Mouse (Mus musculus): Measurements from ENCODE around the gene Crk.
"Not testable (repeated sequence)": the region's sequence is repeated elsewhere in the genome, so short reads cannot be mapped to it uniquely, and the experiment has no call there.

Gene Crk

GRCm38 (mm10) chr11:75684462-75684861 lies 5.4 kb downstream of the Crk start:
- DNase-seq (ENCODE audit: low read depth, low spot score): no peak

DNA sequence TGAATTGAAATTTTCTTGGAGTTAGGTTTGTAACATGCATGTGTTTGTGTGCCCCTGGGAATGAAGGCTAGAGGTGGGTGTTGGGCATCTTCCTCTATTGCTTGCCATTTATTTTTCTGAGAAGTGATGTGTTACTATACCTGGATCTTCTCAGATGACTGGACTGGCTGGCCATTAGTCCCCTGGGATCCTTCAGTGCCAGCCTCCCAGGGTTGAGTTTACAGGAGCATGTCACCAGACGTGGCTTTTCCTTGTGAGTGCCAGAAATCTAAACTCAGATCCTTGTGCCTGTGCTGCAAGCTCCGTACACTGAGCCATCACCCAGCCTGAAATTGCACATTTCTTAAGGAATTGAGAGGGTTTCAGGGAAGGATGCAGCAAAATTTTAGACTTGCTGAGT lies 5.9 kb downstream of the Crk start:
- DNase-seq (ENCODE audit: low read depth, low spot score): no peak

DNA sequence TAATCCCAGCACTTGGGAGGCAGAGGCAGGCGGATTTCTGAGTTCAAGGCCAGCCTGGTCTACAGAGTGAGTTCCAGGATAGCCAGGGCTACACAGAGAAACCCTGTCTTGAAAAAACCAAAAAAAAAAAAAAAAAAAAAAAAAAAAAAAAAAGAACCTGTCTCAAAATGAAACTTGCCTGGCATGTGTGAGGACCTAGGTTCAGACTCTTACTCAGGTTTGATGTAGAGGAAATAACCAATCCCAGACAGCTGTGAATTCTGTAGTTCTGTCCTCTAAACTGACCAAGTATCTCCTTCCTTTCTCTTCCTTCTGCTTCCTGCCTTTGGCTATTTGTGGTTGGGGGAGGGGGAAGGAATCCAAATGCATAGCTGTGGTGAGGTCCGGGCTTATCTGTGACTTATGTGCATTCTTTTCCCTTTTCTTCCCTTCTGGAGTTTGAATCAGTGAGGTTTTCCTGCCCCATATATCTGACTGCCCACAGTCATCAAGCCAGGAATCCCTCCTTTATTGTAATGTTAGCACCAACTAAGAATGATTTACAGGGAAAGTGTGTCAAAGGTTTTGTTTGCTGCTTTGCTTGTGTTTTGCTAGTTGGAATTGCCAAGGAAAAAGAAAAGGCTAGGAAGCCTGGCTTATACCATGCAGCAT lies 8.4 kb downstream of the Crk start:
- no peak for DNase-seq (ENCODE audit: low read depth, low spot score)

DNA sequence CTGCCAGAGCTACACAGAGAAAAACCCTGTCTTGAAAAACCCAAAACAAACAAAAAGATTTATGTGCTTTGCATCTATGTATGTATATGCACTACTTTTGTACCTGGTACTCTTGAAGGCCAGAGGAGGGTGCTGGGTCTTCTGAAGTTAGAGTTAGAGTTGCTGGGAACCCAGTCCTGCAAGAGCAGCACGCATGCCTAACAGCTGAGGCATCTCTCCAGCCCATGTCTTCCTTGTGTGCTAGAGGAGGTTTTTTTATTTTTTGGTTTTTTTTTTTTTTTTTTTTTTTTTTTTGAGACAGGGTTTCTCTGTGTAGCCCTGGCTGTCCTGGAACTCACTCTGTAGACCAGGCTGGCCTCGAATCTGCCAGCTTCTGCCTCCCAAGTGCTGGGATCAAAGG lies 9.1 kb downstream of the Crk start:
- no peak for DNase-seq (ENCODE audit: low read depth, low spot score)

DNA sequence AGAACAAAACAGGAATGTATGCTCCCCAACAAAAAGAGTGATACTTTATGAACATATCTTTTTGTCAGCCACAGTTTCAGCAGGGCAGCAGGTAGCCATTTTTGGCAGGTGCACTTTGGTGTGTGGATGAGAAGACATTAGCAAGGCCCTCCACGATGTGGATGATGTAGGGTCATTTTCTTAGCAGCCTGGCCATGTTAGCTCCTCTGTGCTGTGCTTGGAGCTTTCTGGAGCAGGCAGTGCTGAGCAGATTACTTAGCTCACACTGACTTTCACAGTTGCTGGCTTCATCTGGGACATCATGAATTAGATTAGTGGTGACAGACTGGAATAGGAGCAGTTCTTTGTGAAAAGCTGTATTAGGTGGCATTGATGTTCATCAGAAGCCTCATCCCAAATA lies 10.9 kb downstream of the Crk start:
- no peak for DNase-seq (ENCODE audit: low read depth, low spot score)

- DNase-seq (ENCODE audit: low read depth, low spot score): no peak
Observed at GRCm38 (mm10) chr11:75691047-75691446, 12.0 kb downstream of the Crk start.

DNA sequence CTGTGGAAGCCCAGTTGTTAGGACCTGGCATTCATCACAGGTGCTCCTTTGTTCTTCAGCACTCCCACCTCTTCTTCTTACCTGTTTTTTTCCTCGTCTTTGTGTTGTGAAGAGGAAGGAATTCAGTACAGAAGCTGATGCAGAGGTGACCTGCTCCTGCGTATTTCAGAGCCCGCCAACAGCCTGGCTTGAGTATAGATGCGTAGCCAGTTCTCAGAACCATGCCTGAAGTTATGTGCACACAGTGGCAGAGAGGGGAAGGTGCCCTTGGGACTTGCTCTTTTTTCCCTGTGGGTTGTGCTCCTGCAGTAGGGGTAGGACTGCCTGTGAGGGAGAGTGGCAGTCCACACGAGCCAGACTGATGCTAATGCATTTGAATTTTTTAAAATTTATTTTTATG lies 14.5 kb downstream of the Crk start:
- no peak for DNase-seq (ENCODE audit: low read depth, low spot score)

GRCm38 (mm10) chr11:75697464-75697863 lies 18.4 kb downstream of the Crk start:
- not testable (repeated sequence) for DNase-seq (ENCODE audit: low read depth, low spot score)

DNA sequence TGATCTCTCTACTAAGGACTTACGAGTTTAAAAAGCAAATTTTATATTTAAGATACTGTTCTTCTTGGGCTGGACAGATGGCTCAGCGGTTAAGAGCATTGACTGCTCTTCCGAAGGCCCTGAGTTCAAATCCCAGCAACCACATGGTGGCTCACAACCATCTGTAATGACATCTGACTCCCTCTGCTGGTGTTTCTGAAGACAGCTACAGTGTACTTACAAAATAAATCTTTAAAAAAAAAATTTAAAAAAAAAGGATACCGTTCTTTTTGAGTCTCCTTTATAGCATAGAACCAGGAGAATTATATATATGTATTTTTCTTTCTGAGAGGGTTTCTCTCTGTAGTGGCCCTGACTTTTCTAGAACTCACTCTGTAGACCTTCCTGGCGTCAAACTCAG lies 21.5 kb downstream of the Crk start:
- DNase-seq (ENCODE audit: low read depth, low spot score): no peak

DNA sequence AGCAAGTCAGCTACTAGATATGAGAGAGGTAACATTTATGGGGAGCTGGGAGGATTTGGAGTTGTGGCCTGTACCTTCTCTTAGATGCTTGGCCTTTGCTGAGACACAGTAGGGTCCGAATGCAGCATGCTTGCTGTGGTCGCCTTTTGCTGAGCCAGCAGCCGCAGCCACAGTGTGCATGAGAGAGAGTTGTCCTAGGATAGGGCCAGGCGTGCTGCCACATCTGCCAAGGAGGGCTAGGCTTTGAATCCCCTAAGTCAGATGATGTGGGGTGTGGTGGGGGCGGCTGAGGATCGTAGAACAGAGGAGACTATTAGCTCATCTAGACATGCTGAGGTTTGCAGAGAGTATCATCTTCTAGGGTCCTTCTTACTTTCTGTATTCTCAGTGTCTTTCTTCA lies 23.7 kb downstream of the Crk start:
- DNase-seq (ENCODE audit: low read depth, low spot score): no peak

- DNase-seq (ENCODE audit: low read depth, low spot score): no peak
Observed at GRCm38 (mm10) chr11:75703748-75704147, 24.7 kb downstream of the Crk start.

DNA sequence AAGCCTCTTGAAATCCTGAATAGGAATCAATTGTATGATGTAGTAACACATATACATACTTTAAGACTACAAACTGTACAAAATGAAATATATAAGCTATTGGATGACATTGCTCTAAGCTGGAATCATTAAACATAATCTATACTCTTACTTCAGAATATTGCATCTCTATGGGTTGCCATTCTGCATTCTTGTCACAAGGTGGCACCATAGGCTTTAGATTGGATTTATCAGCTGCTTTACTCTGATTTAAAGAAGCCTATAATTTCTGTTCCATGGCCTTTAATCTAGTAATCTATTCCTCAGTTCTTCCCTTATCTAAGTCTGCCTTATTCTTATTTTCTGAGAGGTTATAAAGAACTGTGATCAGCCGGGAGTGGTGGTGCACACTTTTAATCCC lies 34.9 kb downstream of the Crk start:
- no peak for DNase-seq (ENCODE audit: low read depth, low spot score)

DNA sequence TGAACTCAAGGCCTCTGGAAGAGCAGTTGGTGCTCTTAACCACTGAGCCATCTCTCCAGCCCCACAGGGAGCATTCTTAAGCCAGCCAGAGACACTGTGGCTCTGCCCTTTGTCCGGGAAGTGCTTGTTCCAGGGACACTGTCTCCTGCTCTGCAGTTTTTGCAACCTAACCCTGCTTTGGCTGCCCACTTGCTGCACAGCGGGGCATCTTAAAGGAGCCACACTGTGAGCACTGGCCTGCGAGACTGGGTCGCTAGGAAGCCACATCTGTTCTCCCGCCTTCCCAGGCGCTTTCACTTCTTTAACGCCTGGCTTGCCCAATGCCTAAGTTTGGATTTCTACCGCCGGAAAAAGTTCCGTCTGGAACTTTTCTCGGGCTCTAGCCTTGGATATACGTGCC lies 36.5 kb downstream of the Crk start:
- no peak for DNase-seq (ENCODE audit: low read depth, low spot score)

DNA sequence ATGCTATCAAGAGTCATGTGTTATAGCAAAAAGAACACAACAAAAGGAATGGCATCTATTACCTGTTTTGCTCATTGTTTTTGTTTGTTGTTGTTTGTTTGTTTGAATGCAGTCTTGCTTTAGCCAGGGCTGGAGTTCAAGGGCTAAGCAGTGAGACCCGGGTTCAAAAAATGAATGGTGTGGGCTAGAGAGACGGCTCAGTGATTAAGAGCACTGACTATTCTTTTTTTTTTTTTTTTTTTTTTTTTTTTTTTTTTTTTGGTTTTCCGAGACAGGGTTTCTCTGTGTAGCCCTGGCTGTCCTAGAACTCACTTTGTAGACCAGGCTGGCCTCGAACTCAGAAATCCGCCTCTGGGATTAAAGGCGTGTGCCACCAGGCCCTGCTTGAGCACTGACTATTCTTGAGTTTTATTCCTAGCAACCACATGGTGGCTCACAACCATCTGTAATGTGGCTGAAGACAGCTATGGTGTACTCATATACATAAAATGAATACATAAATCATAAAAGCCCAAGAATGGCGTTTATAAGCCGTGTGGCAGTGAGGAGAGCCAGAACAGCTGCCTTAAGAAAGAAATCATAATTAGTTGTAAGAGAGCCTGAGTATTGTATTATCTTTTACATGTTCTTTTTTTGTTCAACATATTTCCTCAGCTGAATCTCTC lies 37.7 kb downstream of the Crk start:
- no peak for DNase-seq (ENCODE audit: low read depth, low spot score)

DNA sequence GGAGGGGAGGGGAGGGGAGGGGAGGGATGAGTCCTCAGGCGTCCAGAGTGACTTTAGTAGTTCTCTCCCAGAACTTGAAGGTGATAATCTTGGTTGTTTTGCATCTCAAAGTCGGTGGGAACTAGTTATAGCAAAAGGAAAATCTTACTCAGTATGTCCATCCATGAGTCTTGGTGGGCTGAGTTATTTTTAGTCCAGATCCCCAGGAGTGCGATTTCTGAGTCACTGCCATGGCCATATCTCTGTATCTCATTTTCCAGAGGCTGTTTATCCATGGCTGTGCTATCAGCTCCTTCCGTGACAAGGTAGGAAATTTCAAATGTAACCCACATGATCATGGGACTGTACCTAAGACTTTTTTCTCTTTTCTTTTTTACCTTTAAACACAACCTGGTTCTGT lies 43.3 kb downstream of the Crk start:
- DNase-seq (ENCODE audit: low read depth, low spot score): no peak

DNA sequence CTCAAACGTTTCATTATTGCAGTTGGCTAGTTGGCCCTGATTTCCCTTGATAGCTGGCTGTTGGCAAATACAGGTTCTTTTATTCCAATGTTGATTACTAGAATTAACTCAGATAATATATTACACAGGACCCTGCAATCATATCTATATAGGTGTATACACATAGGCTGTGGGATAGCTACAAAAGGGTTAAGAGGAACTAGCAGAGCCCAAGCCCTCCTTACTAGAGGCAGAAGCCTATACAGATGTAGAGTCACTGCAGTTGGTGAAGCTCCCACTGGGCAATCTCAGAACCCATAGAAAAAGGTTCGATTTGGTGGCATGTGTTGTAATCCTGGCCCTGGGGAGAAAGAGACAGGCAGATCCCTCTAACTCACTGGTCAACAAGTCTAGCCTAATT lies 48.1 kb downstream of the Crk start:
- no peak for DNase-seq (ENCODE audit: low read depth, low spot score)

- DNase-seq (ENCODE audit: low read depth, low spot score): not testable (repeated sequence)
Observed at GRCm38 (mm10) chr11:75727659-75728058, 48.6 kb downstream of the Crk start.

- DNase-seq (ENCODE audit: low read depth, low spot score): peak; percentile 90
Observed at GRCm38 (mm10) chr11:75732434-75733226, 53.6 kb downstream of the Crk start, which contains the start of gene Ywhae. TSS of gene Ywhae (plus strand) at chr11:75732869.

GRCm38 (mm10) chr11:75733227-75733940 lies 54.3 kb downstream of the Crk start:
- peak; percentile 24 for DNase-seq (ENCODE audit: low read depth, low spot score)

GRCm38 (mm10) chr11:75735462-75736252 lies 56.6 kb downstream of the Crk start:
- no peak for DNase-seq (ENCODE audit: low read depth, low spot score)

DNA sequence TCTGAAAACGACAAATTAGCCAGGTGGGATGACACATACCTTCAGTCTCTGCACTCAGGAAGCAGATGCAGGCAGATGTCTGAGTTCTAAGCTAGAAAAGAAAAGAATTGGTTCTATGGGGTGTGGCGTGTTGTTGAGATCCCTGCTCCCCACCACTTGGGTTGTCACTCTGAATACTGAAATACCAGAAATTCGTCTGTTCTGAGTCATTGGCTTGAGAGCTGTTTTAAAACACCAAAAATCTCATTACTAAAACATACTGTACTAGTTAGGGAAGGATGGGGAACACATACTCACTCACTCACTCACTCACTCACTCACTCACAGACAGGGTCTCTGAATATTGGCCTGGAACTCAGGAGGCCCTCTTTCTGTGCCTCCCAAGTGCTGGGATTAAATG lies 57.9 kb downstream of the Crk start:
- DNase-seq (ENCODE audit: low read depth, low spot score): no peak

All from brain, embryonic 18.5 days (tissue).